Mouse (Mus musculus): ENCODE data around the gene Snrnp35. TPM values are rescaled to one million over a fixed set of nuclear protein-coding genes. Genes with fewer than 3 reads are reported as not detected.

Snrnp35 gene
- polyA plus RNA-seq, 1 experiment from 2014 or later, result 23.6 TPM

- peak; percentile 87 for ATAC-seq (ENCODE audit: insufficient number of reproducible peaks, low FRiP score, low TSS enrichment, low read depth)
- no peaks in the 10 kb centered on the region for H3K27me3 ChIP-seq
- H3K4me2 ChIP-seq, result peak within 1 kb of the TSS; percentile 78
- H3K27ac ChIP-seq, result peak within 1 kb of the TSS; percentile 83
- peak within 1 kb of the TSS; percentile 75 for H3K9ac ChIP-seq
- peak within 1 kb of the TSS; percentile 78 for H3K4me3 ChIP-seq
- H3K9me3 ChIP-seq, result no peaks in the 10 kb centered on the region
- under 1% methylated on average over 94 of the region's 96 CpGs for WGBS
- no peaks in the 10 kb centered on the region; the same call in 1 of the 2 replicates for H3K36me3 ChIP-seq
- peaks cover 38% of the 10 kb centered on the region for H3K4me1 ChIP-seq
Observed at GRCm38 (mm10) chr5:124530655-124531582, 48.0 kb downstream of the Snrnp35 start, which contains the start of gene Rilpl1. Gene Rilpl1 (minus strand): TSS chr5:124531391.

GRCm38 (mm10) chr5:124531583-124531930 lies 48.6 kb downstream of the Snrnp35 start:
- no peaks in the 10 kb centered on the region for H3K36me3 ChIP-seq
- peak overlapping the region; percentile 78 for H3K4me2 ChIP-seq
- peaks cover 38% of the 10 kb centered on the region for H3K4me1 ChIP-seq
- 12% methylated on average over 14 of the region's 14 CpGs for WGBS
- no peaks in the 10 kb centered on the region for H3K9me3 ChIP-seq
- ATAC-seq (ENCODE audit: insufficient number of reproducible peaks, low FRiP score, low TSS enrichment, low read depth), result peak; percentile 37
- H3K27ac ChIP-seq, result peak overlapping the region; percentile 83
- H3K27me3 ChIP-seq, result no peaks in the 10 kb centered on the region
- peak overlapping the region; percentile 75; the same call in 1 of the 2 replicates for H3K9ac ChIP-seq
- H3K4me3 ChIP-seq, result peak overlapping the region; percentile 78

- peak overlapping the region; percentile 43; the same call in 1 of the 2 replicates for H3K27ac ChIP-seq
- no peak for ATAC-seq (ENCODE audit: insufficient number of reproducible peaks, low FRiP score, low TSS enrichment, low read depth)
- H3K9ac ChIP-seq, result no peak overlapping the region
- no peak overlapping the region for H3K4me2 ChIP-seq
- H3K4me3 ChIP-seq, result no peak overlapping the region
- no peaks in the 10 kb centered on the region for H3K36me3 ChIP-seq
- peaks cover 43% of the 10 kb centered on the region for H3K4me1 ChIP-seq
- 45% methylated on average over 7 of the region's 7 CpGs for WGBS
- H3K27me3 ChIP-seq, result no peaks in the 10 kb centered on the region
- H3K9me3 ChIP-seq, result no peaks in the 10 kb centered on the region
Observed at GRCm38 (mm10) chr5:124532451-124532850, 49.5 kb downstream of the Snrnp35 start.

- no peak overlapping the region for H3K27ac ChIP-seq
- H3K9ac ChIP-seq, result no peak overlapping the region
- no peak overlapping the region for H3K4me2 ChIP-seq
- ATAC-seq (ENCODE audit: insufficient number of reproducible peaks, low FRiP score, low TSS enrichment, low read depth), result no peak
- 60% methylated on average over 5 of the region's 5 CpGs for WGBS
- H3K36me3 ChIP-seq, result no peaks in the 10 kb centered on the region
- H3K4me3 ChIP-seq, result no peak overlapping the region
- no peaks in the 10 kb centered on the region for H3K9me3 ChIP-seq
- H3K27me3 ChIP-seq, result no peaks in the 10 kb centered on the region
- H3K4me1 ChIP-seq, result peaks cover 22% of the 10 kb centered on the region
Observed at GRCm38 (mm10) chr5:124535016-124535415, 52.1 kb downstream of the Snrnp35 start.

- peaks cover 13% of the 10 kb centered on the region for H3K4me1 ChIP-seq
- H3K9me3 ChIP-seq, result no peaks in the 10 kb centered on the region
- no peaks in the 10 kb centered on the region for H3K36me3 ChIP-seq
- ATAC-seq (ENCODE audit: insufficient number of reproducible peaks, low FRiP score, low TSS enrichment, low read depth), result no peak
- WGBS, result 5% methylated on average over 13 of the region's 17 CpGs
- H3K27ac ChIP-seq, result no peak overlapping the region
- H3K9ac ChIP-seq, result no peak overlapping the region
- H3K27me3 ChIP-seq, result no peaks in the 10 kb centered on the region
- H3K4me3 ChIP-seq, result peak overlapping the region; percentile 12; the same call in 1 of the 2 replicates
- H3K4me2 ChIP-seq, result peak overlapping the region; percentile 36
Observed at GRCm38 (mm10) chr5:124536776-124537175, 53.8 kb downstream of the Snrnp35 start.

- Histone ChIP-seq H3K27ac (no peak overlapping the region), H3K4me2 (no peak overlapping the region), H3K9me3 (no peaks in the 10 kb centered on the region), H3K4me1 (peaks cover 19% of the 10 kb centered on the region), H3K9ac (no peak overlapping the region), H3K4me3 (no peak overlapping the region), H3K36me3 (peaks cover 6% of the 10 kb centered on the region), H3K27me3 (no peaks in the 10 kb centered on the region)
- 77% methylated on average over 15 of the region's 16 CpGs for WGBS
- no peak for ATAC-seq (ENCODE audit: insufficient number of reproducible peaks, low FRiP score, low TSS enrichment, low read depth)
Observed at GRCm38 (mm10) chr5:124538813-124539792, 56.2 kb downstream of the Snrnp35 start.

- no peaks in the 10 kb centered on the region for H3K27me3 ChIP-seq
- H3K4me2 ChIP-seq, result peak overlapping the region; percentile 43
- H3K36me3 ChIP-seq, result peaks cover 14% of the 10 kb centered on the region
- peak overlapping the region; percentile 93 for H3K27ac ChIP-seq
- peaks cover 20% of the 10 kb centered on the region for H3K4me1 ChIP-seq
- no peak for ATAC-seq (ENCODE audit: insufficient number of reproducible peaks, low FRiP score, low TSS enrichment, low read depth)
- H3K9me3 ChIP-seq, result no peaks in the 10 kb centered on the region
- H3K9ac ChIP-seq, result no peak overlapping the region
- 73% methylated on average over 4 of the region's 4 CpGs for WGBS
- peak overlapping the region; percentile 93 for H3K4me3 ChIP-seq
Observed at GRCm38 (mm10) chr5:124539905-124540304, 57.0 kb downstream of the Snrnp35 start.

- peak within 1 kb of the TSS; percentile 49 for H3K4me2 ChIP-seq
- ATAC-seq (ENCODE audit: insufficient number of reproducible peaks, low FRiP score, low TSS enrichment, low read depth), result peak; percentile 94
- H3K9me3 ChIP-seq, result no peaks in the 10 kb centered on the region
- H3K36me3 ChIP-seq, result peaks cover 19% of the 10 kb centered on the region
- H3K27me3 ChIP-seq, result no peaks in the 10 kb centered on the region
- peak within 1 kb of the TSS; percentile 93 for H3K27ac ChIP-seq
- under 1% methylated on average over 35 of the region's 35 CpGs for WGBS
- peaks cover 21% of the 10 kb centered on the region for H3K4me1 ChIP-seq
- peak within 1 kb of the TSS; percentile 89 for H3K9ac ChIP-seq
- peak within 1 kb of the TSS; percentile 93 for H3K4me3 ChIP-seq
Observed at GRCm38 (mm10) chr5:124540383-124540786, 57.5 kb downstream of the Snrnp35 start, which contains the start of gene Tmed2. Gene Tmed2 (plus strand): TSS chr5:124540695.

Other genes starting within 250 kb of the Snrnp35 start
- gene Pitpnm2, start 233.4 kb upstream of the Snrnp35 start, polyA plus RNA-seq (2015; fragmentation: Nextera tagmentation; extraction: Ambion mirVana), result 4.8 and 5.2 TPM in 2 replicates
- 6.7 and 8.2 TPM in 2 replicates for gene Mphosph9, start 155.2 kb upstream of the Snrnp35 start, polyA plus RNA-seq (2015; fragmentation: Nextera tagmentation; extraction: Ambion mirVana)
- gene 2810006K23Rik, start 155.0 kb upstream of the Snrnp35 start, polyA plus RNA-seq (2015; fragmentation: Nextera tagmentation; extraction: Ambion mirVana), result 15.2 and 15.9 TPM in 2 replicates
- 37.7 and 49.2 TPM in 2 replicates for gene Cdk2ap1, start 120.1 kb upstream of the Snrnp35 start, polyA plus RNA-seq (2015; fragmentation: Nextera tagmentation; extraction: Ambion mirVana)
- 70.7 and 71.9 TPM in 2 replicates for gene Sbno1, start 57.1 kb upstream of the Snrnp35 start, polyA plus RNA-seq (2015; fragmentation: Nextera tagmentation; extraction: Ambion mirVana)
- gene Kmt5a, start 43.2 kb upstream of the Snrnp35 start, polyA plus RNA-seq (2015; fragmentation: Nextera tagmentation; extraction: Ambion mirVana), result 56.3 and 64.5 TPM in 2 replicates
- gene Rilpl2, start 4.8 kb upstream of the Snrnp35 start, polyA plus RNA-seq (2015; fragmentation: Nextera tagmentation; extraction: Ambion mirVana), result 33.6 and 36.1 TPM in 2 replicates
- gene Rilpl1, start 48.3 kb downstream of the Snrnp35 start, polyA plus RNA-seq (2015; fragmentation: Nextera tagmentation; extraction: Ambion mirVana), result 23.7 and 25.2 TPM in 2 replicates
- gene Tmed2, start 57.6 kb downstream of the Snrnp35 start, polyA plus RNA-seq (2015; fragmentation: Nextera tagmentation; extraction: Ambion mirVana), result 659 and 666 TPM in 2 replicates
- 14.1 and 15.7 TPM in 2 replicates for gene Ddx55, start 69.7 kb downstream of the Snrnp35 start, polyA plus RNA-seq (2015; fragmentation: Nextera tagmentation; extraction: Ambion mirVana)
- gene Eif2b1, start 96.0 kb downstream of the Snrnp35 start, polyA plus RNA-seq (2015; fragmentation: Nextera tagmentation; extraction: Ambion mirVana), result 68.1 and 71.3 TPM in 2 replicates
- 57.0 and 57.1 TPM in 2 replicates for gene Gtf2h3, start 96.0 kb downstream of the Snrnp35 start, polyA plus RNA-seq (2015; fragmentation: Nextera tagmentation; extraction: Ambion mirVana)
- 48.4 TPM in 2 replicates for gene Atp6v0a2, start 145.4 kb downstream of the Snrnp35 start, polyA plus RNA-seq (2015; fragmentation: Nextera tagmentation; extraction: Ambion mirVana)
- gene Dnah10, start 242.0 kb downstream of the Snrnp35 start, polyA plus RNA-seq (2015; fragmentation: Nextera tagmentation; extraction: Ambion mirVana), result 0.06 and 0.17 TPM in 2 replicates

Measured in limb, embryonic 15.5 days (tissue).